Mouse (Mus musculus) layer of hippocampus, adult 9-10 months (tissue): ENCODE results near the gene Cd40.

Experiments used
- DNase-seq: peaks from one replicate; pipeline ENCODE4 v3.0.0; 2022; ENCODE audit warnings: low spot score

Cd40 gene

GRCm38 (mm10) chr2:165102920-165103319 lies 47.5 kb downstream of the Cd40 start:
- no peak for DNase-seq

DNA sequence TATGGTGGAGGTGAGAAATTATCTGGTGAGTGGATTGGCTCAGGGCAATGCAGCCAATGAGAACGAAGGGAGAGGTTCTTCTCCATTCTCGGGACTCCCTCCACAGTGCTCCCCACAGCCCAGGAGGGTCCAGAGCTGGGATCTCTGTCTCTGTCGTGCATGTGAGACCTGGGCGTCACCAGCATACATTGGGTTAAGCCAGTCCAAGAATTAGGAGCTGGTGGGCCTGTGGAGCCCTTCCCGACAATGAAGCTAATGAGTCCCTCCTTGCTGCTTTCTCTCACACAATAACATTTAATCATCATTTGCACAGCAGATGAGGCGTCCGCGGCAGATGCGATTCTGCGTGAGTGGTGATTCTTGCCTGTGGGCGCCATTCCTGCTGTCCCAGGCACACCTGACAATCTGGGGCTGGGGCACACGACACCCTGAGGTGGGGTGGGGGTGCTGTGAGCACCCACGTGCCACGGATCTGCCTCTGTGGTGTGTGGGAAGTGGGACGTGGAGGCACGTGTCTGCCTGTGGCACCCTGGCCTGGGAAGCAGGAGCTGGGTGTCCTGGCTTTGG lies 50.2 kb downstream of the Cd40 start:
- no peak for DNase-seq

- DNase-seq: no peak
Observed at GRCm38 (mm10) chr2:165106585-165106984, 51.2 kb downstream of the Cd40 start.

DNA sequence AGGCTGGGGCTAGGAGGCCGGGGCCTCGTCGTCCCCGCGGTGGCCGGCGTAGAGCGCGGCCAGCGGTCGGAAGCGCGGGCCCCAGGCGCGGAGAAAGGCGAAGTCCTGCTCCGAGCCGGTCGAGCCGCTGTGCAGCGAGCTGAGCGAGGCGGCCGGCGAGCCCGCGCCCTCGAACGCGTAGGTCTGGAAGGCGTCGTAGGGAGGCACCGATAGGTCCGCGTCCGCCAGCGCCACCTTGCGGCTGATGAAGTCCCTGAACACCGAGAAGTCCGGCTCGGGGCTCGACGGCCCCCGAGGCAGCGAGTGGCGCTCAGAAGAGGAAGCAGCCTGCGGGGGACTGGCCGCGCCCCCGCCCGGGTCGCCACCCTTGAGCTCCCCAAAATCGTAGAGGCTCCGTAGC lies 56.7 kb downstream of the Cd40 start:
- peak; percentile 33 for DNase-seq

GRCm38 (mm10) chr2:165113733-165114132 lies 58.3 kb downstream of the Cd40 start:
- no peak for DNase-seq

DNA sequence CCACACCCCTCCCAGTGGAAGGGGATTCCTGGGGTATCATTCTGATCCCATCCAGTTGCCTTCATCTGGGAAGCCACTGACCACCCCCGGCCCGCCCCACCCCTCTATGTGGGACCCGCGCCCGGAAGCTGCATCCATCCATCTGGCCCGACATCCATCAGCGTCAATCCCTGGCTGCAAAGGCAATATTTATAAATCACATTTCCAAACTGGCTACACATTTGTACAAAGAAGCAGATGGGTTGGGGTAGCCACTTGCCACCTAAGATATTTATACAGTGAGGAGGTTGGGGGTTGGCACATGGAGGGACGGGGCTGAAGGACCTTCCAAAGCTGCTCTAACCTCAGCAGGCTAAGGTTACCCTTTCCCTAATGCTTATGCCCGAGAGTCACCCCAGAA lies 65.3 kb downstream of the Cd40 start:
- DNase-seq: no peak

- DNase-seq: peak; percentile 44
Observed at GRCm38 (mm10) chr2:165121206-165121840, 65.9 kb downstream of the Cd40 start.
